Mouse (Mus musculus): ENCODE results near the gene Scn3b.

Scn3b gene

GRCm38 (mm10) chr9:40293286-40293685 lies 24.3 kb downstream of the Scn3b start:
- Histone ChIP-seq H3K27me3 (ENCODE audit: control insufficient read depth, insufficient read depth, low read length, poor library complexity, severe bottlenecking) (no peaks in the 10 kb centered on the region), H3K36me3 (ENCODE audit: control insufficient read depth, insufficient read depth, low read length, poor library complexity, severe bottlenecking) (no peaks in the 10 kb centered on the region)
- no peak for DNase-seq (ENCODE audit: low read depth, low spot score)

- H3K27me3 ChIP-seq (ENCODE audit: control insufficient read depth, insufficient read depth, low read length, poor library complexity, severe bottlenecking): no peaks in the 10 kb centered on the region
- no peaks in the 10 kb centered on the region for H3K36me3 ChIP-seq (ENCODE audit: control insufficient read depth, insufficient read depth, low read length, poor library complexity, severe bottlenecking)
- no peak for DNase-seq (ENCODE audit: low read depth, low spot score)
Measured at GRCm38 (mm10) chr9:40293740-40294139, 24.7 kb downstream of the Scn3b start.

GRCm38 (mm10) chr9:40294210-40294609 lies 25.2 kb downstream of the Scn3b start:
- no peak for DNase-seq (ENCODE audit: low read depth, low spot score)
- Histone ChIP-seq H3K36me3 (ENCODE audit: control insufficient read depth, insufficient read depth, low read length, poor library complexity, severe bottlenecking) (peaks cover 2% of the 10 kb centered on the region; the same call in 1 of the 2 replicates), H3K27me3 (ENCODE audit: control insufficient read depth, insufficient read depth, low read length, poor library complexity, severe bottlenecking) (no peaks in the 10 kb centered on the region)

- no peaks in the 10 kb centered on the region for H3K27me3 ChIP-seq (ENCODE audit: control insufficient read depth, insufficient read depth, low read length, poor library complexity, severe bottlenecking)
- DNase-seq (ENCODE audit: low read depth, low spot score): no peak
- H3K36me3 ChIP-seq (ENCODE audit: control insufficient read depth, insufficient read depth, low read length, poor library complexity, severe bottlenecking): peaks cover 3% of the 10 kb centered on the region; the same call in 1 of the 2 replicates
Measured at GRCm38 (mm10) chr9:40294866-40295265, 25.8 kb downstream of the Scn3b start.

GRCm38 (mm10) chr9:40296251-40296650 lies 27.2 kb downstream of the Scn3b start:
- peaks cover 3% of the 10 kb centered on the region; the same call in 1 of the 2 replicates for H3K36me3 ChIP-seq (ENCODE audit: control insufficient read depth, insufficient read depth, low read length, poor library complexity, severe bottlenecking)
- no peaks in the 10 kb centered on the region for H3K27me3 ChIP-seq (ENCODE audit: control insufficient read depth, insufficient read depth, low read length, poor library complexity, severe bottlenecking)
- no peak for DNase-seq (ENCODE audit: low read depth, low spot score)

- DNase-seq (ENCODE audit: low read depth, low spot score): no peak
- Histone ChIP-seq H3K27me3 (ENCODE audit: control insufficient read depth, insufficient read depth, low read length, poor library complexity, severe bottlenecking) (no peaks in the 10 kb centered on the region), H3K36me3 (ENCODE audit: control insufficient read depth, insufficient read depth, low read length, poor library complexity, severe bottlenecking) (peaks cover 3% of the 10 kb centered on the region; the same call in 1 of the 2 replicates)
Measured at GRCm38 (mm10) chr9:40297969-40298368, 29.0 kb downstream of the Scn3b start.

- Histone ChIP-seq H3K27me3 (ENCODE audit: control insufficient read depth, insufficient read depth, low read length, poor library complexity, severe bottlenecking) (no peaks in the 10 kb centered on the region), H3K36me3 (ENCODE audit: control insufficient read depth, insufficient read depth, low read length, poor library complexity, severe bottlenecking) (peaks cover 3% of the 10 kb centered on the region; the same call in 1 of the 2 replicates)
- DNase-seq (ENCODE audit: low read depth, low spot score): no peak
Measured at GRCm38 (mm10) chr9:40299323-40299722, 30.3 kb downstream of the Scn3b start.

- no peaks in the 10 kb centered on the region for H3K27me3 ChIP-seq (ENCODE audit: control insufficient read depth, insufficient read depth, low read length, poor library complexity, severe bottlenecking)
- DNase-seq (ENCODE audit: low read depth, low spot score): no peak
- peaks cover 3% of the 10 kb centered on the region; the same call in 1 of the 2 replicates for H3K36me3 ChIP-seq (ENCODE audit: control insufficient read depth, insufficient read depth, low read length, poor library complexity, severe bottlenecking)
Measured at GRCm38 (mm10) chr9:40300018-40300989, 31.3 kb downstream of the Scn3b start.

GRCm38 (mm10) chr9:40301475-40301874 lies 32.5 kb downstream of the Scn3b start:
- Histone ChIP-seq H3K36me3 (ENCODE audit: control insufficient read depth, insufficient read depth, low read length, poor library complexity, severe bottlenecking) (peaks cover 3% of the 10 kb centered on the region; the same call in 1 of the 2 replicates), H3K27me3 (ENCODE audit: control insufficient read depth, insufficient read depth, low read length, poor library complexity, severe bottlenecking) (no peaks in the 10 kb centered on the region)
- no peak for DNase-seq (ENCODE audit: low read depth, low spot score)

GRCm38 (mm10) chr9:40302375-40302774 lies 33.4 kb downstream of the Scn3b start:
- peaks cover 3% of the 10 kb centered on the region; the same call in 1 of the 2 replicates for H3K36me3 ChIP-seq (ENCODE audit: control insufficient read depth, insufficient read depth, low read length, poor library complexity, severe bottlenecking)
- DNase-seq (ENCODE audit: low read depth, low spot score): no peak
- H3K27me3 ChIP-seq (ENCODE audit: control insufficient read depth, insufficient read depth, low read length, poor library complexity, severe bottlenecking): no peaks in the 10 kb centered on the region

- no peak for DNase-seq (ENCODE audit: low read depth, low spot score)
- Histone ChIP-seq H3K27me3 (ENCODE audit: control insufficient read depth, insufficient read depth, low read length, poor library complexity, severe bottlenecking) (no peaks in the 10 kb centered on the region), H3K36me3 (ENCODE audit: control insufficient read depth, insufficient read depth, low read length, poor library complexity, severe bottlenecking) (peaks cover 1% of the 10 kb centered on the region; the same call in 1 of the 2 replicates)
Measured at GRCm38 (mm10) chr9:40304243-40304642, 35.2 kb downstream of the Scn3b start.

- no peaks in the 10 kb centered on the region for H3K27me3 ChIP-seq (ENCODE audit: control insufficient read depth, insufficient read depth, low read length, poor library complexity, severe bottlenecking)
- no peak for DNase-seq (ENCODE audit: low read depth, low spot score)
- H3K36me3 ChIP-seq (ENCODE audit: control insufficient read depth, insufficient read depth, low read length, poor library complexity, severe bottlenecking): no peaks in the 10 kb centered on the region
Measured at GRCm38 (mm10) chr9:40307311-40307710, 38.3 kb downstream of the Scn3b start.

GRCm38 (mm10) chr9:40309876-40310275 lies 40.9 kb downstream of the Scn3b start:
- no peaks in the 10 kb centered on the region for H3K27me3 ChIP-seq (ENCODE audit: control insufficient read depth, insufficient read depth, low read length, poor library complexity, severe bottlenecking)
- H3K36me3 ChIP-seq (ENCODE audit: control insufficient read depth, insufficient read depth, low read length, poor library complexity, severe bottlenecking): no peaks in the 10 kb centered on the region
- DNase-seq (ENCODE audit: low read depth, low spot score): no peak

GRCm38 (mm10) chr9:40311813-40312212 lies 42.8 kb downstream of the Scn3b start:
- Histone ChIP-seq H3K36me3 (ENCODE audit: control insufficient read depth, insufficient read depth, low read length, poor library complexity, severe bottlenecking) (no peaks in the 10 kb centered on the region), H3K27me3 (ENCODE audit: control insufficient read depth, insufficient read depth, low read length, poor library complexity, severe bottlenecking) (no peaks in the 10 kb centered on the region)
- no peak for DNase-seq (ENCODE audit: low read depth, low spot score)

- H3K36me3 ChIP-seq (ENCODE audit: control insufficient read depth, insufficient read depth, low read length, poor library complexity, severe bottlenecking): no peaks in the 10 kb centered on the region
- DNase-seq (ENCODE audit: low read depth, low spot score): no peak
- no peaks in the 10 kb centered on the region for H3K27me3 ChIP-seq (ENCODE audit: control insufficient read depth, insufficient read depth, low read length, poor library complexity, severe bottlenecking)
Measured at GRCm38 (mm10) chr9:40316865-40317660, 48.0 kb downstream of the Scn3b start.
